Mouse (Mus musculus): ENCODE results near the gene Rsph14.

The Rsph14 gene

GRCm38 (mm10) chr10:74931631-74932030, 100.8 kb downstream of the Rsph14 start:
- no peak for DNase-seq

DNA sequence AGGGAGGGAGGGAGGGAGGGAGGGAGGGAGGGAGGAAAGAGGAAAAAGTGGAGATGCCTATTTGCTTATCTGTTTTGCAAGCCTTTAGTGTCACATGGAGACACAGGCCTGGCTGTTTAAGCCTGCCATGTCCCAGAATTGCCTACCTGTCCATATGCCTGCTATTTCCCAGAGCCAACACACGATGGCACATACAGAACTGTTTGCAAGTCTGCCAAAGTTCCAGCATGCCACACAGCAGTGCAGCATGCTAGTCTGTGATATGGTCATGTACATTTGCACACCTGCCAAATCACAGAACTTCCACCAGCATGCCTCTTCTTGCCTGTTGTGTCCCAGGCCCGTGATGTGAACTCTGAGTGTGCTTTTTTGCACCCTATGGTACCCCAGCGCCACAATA, 101.8 kb downstream of the Rsph14 start:
- DNase-seq = no peak

DNA sequence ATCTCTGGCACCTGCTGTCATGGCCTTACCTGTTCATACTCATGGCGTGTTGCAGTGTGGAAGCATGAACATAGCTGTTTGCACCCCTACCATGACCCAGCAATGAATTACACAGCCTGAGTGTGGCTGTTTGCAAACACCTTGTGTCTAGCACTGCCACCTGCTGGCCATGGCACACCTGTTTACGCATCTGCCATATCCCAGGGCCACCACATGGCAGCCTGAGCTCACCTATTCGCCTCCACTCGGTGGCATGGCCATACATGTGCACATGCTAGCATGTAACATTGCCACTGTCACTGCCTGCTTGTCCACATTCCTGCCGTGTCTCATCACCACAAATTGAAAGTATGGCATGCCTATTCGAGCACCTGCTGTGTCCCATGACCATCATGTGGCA, 102.8 kb downstream of the Rsph14 start:
- peak; percentile 21 for DNase-seq

GRCm38 (mm10) chr10:74928276-74928675, 104.1 kb downstream of the Rsph14 start:
- no peak for DNase-seq

- DNase-seq = peak; percentile 54
Observed at GRCm38 (mm10) chr10:74925324-74925723, 107.1 kb downstream of the Rsph14 start.

GRCm38 (mm10) chr10:74924274-74924673, 108.1 kb downstream of the Rsph14 start:
- DNase-seq = no peak

- peak; percentile 24 for DNase-seq
Observed at GRCm38 (mm10) chr10:74922763-74923162, 109.6 kb downstream of the Rsph14 start.

DNA sequence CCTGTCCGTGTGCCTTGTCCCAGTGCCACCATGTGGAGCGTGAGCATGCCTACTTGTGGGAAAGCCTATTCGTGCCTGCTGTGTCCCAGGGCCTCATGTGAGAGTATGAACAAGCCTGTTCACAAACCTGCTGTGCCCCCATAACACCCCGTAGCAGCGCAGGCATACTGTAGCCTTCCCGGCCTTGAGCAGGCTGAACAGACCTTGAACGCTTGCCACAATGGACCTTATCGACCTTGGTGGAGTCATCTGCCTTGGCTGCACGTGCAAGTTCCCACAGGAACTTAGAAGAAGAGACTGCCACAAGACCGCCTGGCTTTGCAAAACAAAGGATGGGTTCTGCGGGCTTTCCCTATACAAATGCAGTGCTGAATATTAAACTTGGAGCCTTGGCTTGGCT, 110.8 kb downstream of the Rsph14 start:
- no peak for DNase-seq

GRCm38 (mm10) chr10:74920853-74921567, 111.4 kb downstream of the Rsph14 start:
- DNase-seq = peak; percentile 66

DNA sequence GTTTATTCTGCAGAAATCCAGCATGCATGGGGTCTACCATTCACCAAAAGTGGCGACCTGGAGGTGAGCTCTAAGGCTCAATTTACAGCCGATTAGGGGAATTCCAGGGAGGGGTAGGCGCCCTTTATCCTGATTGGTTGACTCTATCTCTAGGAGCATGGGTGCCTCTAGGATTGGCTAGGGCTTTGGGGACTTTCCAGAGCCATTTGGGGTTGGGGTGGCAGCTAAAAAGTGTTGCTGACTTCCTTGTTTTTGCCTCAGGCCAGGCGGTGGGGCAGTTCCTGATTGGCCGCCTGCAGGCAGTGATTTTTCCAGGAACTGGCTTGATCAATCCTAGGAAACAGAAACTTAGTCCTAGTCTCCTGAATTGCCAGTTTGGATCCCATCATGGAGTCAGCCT, 113.1 kb downstream of the Rsph14 start:
- no peak for DNase-seq

GRCm38 (mm10) chr10:74908431-74908830, 124.0 kb downstream of the Rsph14 start:
- DNase-seq = no peak

Measured in thymus, postnatal 25 days (tissue).